Mouse (Mus musculus) cerebellum, adult 9-11 months (tissue): Measurements from ENCODE around the gene Gm20388.

Source experiments
- DNase-seq: peaks from one replicate; pipeline ENCODE4 v3.0.0; 2022

Gene Gm20388

GRCm38 (mm10) chr8:121673917-121674316, 1763.3 kb downstream of the Gm20388 start:
- peak; percentile 44 for DNase-seq

DNA sequence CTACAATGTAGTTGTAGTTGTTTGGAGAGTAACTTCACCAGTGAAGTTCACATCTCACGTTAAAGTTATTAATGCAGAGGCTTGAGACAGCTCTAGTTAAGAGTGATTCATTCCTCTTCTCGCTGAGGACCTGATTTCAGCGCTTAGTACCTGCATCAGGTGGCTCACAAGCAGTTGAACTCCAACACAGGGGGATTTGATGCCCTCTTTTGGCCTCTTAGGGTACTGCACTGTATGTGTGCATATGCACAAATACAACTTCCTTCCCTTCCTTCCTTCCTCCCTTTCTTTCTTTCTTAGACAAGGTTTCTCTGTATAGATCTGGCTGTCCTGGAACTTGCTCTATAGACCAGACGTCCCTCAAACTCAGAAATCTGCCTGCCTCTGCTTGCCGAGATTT, 1763.9 kb downstream of the Gm20388 start:
- DNase-seq: peak; percentile 21

GRCm38 (mm10) chr8:121675161-121675560, 1764.5 kb downstream of the Gm20388 start:
- no peak for DNase-seq

GRCm38 (mm10) chr8:121675701-121676100, 1765.1 kb downstream of the Gm20388 start:
- DNase-seq: peak; percentile 24

DNA sequence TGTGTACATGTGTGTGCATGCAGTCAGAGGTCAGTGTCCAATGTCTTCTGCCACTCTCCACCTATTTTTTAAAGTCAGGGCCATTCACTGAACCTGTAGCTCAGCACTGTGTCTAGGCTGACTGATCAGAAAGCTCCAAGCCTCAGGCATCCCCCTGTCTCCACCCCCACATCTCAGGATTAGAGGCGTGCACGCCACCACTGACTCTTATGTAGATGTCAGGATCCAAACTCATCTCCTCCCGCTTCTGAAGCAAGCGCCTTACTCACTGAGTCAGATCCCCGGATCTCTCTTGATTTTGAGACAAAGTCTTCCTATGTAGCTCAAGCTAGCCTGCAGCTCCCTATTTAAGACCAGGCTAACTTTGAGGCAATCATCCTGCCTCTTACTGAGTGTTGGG, 1768.1 kb downstream of the Gm20388 start:
- no peak for DNase-seq

- peak; percentile 83 for DNase-seq
These were observed 1770.3 kb downstream of the Gm20388 start for GRCm38 (mm10) chr8:121680896-121681295.

GRCm38 (mm10) chr8:121681457-121681856, 1770.8 kb downstream of the Gm20388 start:
- DNase-seq: peak; percentile 74

DNA sequence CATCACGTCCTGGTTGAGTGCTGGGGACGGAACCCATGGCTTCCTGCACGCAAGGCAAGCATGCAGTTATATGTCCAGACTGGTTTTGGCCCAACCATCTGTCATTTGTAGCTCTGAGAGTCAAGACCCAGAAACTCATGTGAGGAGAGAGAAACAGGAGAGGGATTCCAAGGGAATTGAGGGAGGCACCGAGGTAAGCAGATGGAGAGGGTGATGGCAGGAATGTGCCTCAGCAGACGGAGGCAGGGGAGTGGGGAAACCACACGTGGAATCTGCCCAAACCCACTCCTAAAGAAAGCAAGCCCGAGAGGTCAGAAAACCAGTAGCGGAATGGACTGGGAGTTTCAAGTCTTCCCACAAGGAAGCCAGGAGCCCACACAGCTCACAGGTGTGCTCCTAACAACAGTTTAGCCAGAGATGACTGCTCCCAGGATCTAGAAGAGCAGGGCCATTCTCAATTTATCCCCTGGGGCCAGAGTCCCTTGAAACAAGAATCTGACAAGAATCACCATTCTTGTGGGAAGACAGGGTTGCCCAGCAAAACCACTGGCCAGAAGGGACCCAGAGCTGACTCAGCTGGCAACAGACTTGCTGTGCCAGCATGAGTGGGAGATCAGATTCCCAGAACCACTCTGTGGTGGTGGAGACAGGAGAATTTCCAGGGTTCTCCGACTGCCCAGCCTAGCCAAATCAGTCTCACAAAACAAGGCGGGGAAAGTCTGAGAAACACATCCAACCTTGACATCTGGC, 1772.6 kb downstream of the Gm20388 start:
- no peak for DNase-seq

- DNase-seq: peak; percentile 69
These were observed 1774.8 kb downstream of the Gm20388 start for GRCm38 (mm10) chr8:121685419-121685818.

GRCm38 (mm10) chr8:121687455-121688161, 1777.0 kb downstream of the Gm20388 start:
- DNase-seq: peak; percentile 56

GRCm38 (mm10) chr8:121688496-121688895, 1777.9 kb downstream of the Gm20388 start:
- DNase-seq: peak; percentile 32

- DNase-seq: peak; percentile 75
These were observed 1783.8 kb downstream of the Gm20388 start for GRCm38 (mm10) chr8:121694453-121694852.

- DNase-seq: peak; percentile 64
These were observed 1785.0 kb downstream of the Gm20388 start for GRCm38 (mm10) chr8:121695585-121696184.

GRCm38 (mm10) chr8:121697735-121698614, 1787.3 kb downstream of the Gm20388 start:
- DNase-seq: peak; percentile 87

DNA sequence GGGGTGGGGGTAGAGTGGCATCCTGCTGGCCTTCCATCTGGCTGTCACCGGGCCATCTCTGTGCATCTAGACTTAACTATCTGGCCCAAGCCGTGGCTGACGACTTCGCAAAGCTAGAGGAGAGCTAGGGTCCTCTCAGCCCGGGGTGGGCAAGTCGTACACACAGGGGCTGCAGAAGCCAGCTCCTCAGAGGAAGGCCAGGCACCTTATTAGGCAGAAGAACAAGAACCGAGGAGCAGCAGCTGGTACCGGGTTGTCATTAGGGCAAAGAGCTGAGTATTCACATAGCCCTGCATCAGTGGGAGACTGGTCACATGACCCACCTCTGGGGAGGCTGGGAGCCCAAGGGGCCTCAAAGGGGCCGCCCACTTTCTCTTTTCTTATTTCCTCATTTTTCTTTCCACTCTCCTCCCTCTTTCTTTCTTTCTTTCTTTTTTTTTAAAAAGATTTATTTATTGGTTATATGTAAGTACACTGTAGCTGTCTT, 1788.0 kb downstream of the Gm20388 start:
- no peak for DNase-seq

DNA sequence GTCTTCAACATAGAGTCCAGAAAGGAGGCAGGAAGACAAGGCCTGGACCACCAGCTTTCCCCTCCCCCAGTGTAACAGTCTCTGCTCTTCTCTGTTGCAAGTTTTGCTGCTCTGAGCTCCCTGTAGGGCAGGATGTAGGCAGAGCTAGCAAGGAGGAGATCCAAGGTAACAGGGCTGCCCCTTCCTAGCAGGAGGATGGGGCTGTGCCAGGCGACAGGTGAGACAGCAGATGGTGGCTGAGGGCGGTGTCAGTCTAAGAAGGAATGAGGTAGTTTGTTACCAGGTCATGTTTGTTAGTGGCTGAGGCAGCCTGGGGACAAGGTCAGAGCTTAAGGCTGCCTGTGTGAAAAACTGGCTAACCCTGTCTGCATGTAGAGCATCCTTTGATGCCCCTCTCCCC, 1789.3 kb downstream of the Gm20388 start:
- peak; percentile 99 for DNase-seq

GRCm38 (mm10) chr8:121705174-121705573, 1794.5 kb downstream of the Gm20388 start:
- no peak for DNase-seq

DNA sequence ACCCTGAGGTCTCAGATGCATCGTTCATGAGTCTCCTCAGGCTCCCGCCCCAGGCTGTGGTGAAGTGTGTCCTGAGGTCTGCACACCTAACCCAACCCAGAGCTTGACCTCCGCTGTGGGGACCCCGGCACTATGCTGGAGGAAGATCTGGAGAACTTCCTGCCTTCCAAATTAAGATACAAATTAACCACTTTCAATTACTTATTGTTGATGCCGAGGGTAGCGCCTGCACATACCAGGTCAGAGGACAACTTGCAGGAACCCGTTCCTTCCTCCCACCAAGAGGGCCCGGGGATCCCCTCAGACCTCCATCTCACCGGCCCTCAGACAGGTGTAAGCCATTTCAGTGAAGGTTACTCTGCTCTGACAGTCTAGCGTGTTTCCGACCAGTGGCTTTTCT, 1796.3 kb downstream of the Gm20388 start:
- DNase-seq: no peak

DNA sequence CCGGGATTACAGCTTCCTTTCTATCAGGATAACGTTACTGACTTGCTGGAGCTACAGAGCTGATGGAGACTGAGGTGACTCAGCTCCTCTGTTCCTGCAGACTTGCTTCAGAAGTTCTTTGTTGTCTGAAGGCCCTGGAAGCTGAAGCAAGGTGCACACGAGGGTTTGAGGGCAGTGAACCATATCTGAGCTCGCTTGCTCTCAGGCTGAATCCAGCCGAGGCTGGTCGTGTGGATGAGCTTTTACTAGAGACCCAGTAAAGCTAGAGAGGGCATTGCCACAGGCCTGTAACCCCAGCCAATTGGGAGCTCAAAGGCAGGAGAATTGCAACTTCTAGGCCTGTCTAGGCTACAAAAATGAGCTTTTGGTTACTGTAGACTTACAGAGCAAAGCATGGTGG, 1797.8 kb downstream of the Gm20388 start:
- no peak for DNase-seq

- no peak for DNase-seq
These were observed 1806.9 kb downstream of the Gm20388 start for GRCm38 (mm10) chr8:121717502-121717901.

DNA sequence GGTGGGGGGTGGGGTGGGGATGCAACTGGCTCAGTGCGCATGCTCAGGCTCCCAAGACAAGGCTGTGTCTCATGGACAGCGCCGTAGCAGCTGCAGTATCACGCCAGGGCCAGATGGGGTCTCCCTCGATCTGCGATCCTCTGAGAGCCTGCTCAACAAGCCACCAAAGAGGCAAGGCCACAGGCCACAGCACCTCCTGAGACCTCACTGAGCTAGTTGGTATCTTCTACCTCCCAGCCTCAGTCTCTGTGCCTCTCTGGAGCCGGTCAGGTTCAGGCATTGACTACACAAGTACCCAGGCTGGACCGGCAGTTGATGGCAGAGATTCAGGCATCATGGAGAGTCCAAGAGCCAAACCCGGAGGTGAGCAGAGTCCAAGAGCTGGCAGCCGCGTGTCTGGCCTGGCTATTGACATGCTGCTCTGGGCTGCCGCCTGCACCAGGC, 1807.4 kb downstream of the Gm20388 start:
- peak; percentile 98 for DNase-seq

DNA sequence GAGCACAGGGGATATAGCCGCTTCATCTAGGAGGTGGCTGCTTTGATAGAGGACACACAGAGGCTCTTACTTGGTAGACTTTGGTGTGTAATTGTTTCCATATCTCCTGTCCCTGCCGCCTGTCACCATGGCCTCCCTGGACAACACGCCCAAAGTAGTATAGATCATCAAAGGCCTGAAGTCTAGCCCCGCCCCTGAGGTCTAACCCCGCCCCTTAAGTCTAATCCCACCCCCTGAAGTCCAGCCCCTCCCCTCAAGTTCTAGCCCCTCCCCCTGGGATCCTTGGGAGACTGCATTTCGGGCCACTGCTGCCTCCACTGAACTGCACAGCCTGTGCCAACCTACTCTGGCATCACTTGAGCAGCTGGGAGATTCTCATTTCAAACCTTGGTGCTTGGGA, 1808.3 kb downstream of the Gm20388 start:
- DNase-seq: no peak

DNA sequence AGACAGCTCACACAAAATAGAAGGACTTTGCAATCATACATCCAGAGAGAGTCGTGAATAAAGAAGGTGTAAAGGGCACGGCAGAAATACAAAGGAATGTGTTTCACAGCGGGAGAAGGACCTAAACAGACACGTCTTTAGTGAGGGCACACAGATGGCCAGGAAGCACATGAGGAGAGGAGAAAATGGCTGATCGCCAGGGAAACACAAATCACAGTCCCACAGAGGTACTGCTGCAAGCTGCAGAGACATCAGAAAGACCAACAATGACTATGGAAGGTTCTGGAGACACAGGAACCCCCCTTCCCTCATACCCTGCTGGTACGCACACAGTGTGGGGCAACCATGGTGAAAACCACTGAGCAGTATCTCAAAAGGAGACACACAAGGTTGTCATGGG, 1810.4 kb downstream of the Gm20388 start:
- peak; percentile 82 for DNase-seq
